Mouse (Mus musculus) natural killer cell, adult 2 months (primary cell): ENCODE measurements around the gene Josd2.
A peak's percentile ranks its signal among the peaks of the same experiment; 100 is the strongest.

ENCODE experiments used
- DNase-seq, 2 experiments: peaks; one replicate each; pipeline ENCODE4 v3.0.0; 2022; ENCODE audit warnings: low spot score in 2 of 2

Gene Josd2

DNA sequence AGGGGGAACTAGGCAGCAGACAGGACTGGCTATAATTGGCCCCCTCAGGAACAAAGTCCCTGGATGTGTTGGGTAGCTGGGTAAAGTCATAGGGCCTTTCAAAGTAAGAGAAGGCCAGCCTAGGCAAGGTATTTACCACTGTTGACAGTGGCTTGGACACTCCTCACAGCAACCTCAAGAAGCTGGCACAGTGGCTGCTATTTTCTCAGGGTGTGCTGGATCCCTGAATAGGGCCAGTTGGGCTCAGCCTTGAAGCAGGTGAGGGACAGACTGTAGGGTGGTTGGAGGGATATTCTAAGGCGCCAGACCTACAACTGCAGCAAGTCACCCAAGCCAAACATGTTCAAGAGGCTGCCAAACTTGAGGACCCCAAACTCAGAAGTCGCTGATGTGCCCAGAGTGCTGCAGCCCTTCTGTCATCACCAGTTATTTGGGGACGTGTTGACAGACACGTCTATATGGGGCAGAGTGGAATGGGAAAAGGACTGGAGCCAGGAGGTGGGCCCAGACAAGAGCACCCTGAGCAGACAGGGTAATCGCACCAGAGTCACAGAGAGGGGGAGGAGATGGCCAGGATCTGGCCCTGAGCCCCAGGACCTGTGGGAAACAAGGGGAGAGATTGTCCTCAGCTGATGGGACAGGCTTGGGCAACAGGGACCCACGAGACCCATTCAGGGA lies 4.2 kb downstream of the Josd2 start:
- DNase-seq: no peak

DNA sequence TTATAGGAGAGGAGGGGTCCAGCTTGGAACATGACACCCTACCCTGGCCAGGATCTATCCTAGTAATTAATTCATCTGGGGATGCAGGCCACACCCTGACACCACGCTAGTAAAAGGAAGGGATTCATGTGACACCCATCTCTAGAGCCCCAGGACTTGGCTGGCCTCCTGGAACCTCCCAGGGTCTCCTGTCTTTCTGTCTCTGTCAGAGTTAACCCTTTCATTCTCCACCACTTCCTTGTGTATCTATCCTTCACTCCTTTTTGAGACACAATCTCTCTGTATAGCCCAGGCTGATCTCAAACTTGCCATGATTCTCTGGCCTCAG lies 4.7 kb downstream of the Josd2 start:
- no peak for DNase-seq

DNA sequence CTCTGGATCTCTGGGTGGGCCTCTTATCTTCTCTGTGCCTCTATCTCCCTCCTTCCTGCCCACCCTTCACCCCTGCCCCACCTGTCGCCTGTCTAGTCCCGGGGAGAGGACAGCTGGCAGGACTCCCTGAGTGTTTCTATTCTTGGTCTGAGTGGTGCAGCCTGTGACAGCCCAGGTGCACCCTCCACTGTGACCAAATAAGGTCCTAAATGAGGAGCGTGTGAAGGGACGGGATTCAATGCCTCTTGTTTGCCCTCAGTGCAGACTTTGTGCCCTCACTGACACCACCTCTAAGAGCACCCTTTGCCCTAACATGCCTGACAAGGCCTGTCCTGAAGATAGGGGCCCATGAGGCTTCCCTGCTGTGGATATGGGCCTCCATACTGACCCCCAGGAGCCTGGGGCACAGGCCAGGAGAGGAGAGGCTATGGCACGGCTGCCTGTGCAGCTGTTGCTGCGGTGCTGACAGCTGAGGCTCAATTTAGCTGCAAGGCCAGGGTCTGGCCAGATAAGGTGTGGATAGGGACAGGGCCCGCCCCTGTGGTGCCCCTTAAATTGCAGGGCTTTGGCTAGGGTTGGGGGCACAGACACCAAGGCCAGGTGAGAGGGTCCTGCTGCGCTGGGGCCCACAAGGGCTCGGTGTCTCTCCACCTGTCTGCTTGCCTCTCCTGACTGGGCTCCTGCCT lies 5.3 kb downstream of the Josd2 start:
- DNase-seq: no peak

DNA sequence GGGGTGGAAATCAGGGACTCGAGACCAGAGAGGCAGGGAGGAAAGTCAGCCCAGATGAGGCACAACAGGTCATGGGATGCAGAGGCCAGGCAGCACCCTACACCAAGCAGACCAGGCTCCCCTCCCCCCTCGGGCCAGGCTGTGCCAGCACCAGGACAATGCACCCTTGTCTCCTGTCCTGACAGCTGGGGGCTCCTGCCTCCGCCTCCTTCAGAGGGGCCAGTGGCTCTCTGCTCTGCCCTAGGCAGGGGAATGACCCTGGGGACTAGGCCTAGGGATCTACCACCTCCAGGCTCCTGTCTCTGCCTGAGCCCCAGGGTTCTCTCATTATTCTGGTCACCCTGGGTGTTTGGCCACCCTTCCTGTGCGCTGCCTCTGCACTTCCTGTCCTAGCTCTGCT lies 6.6 kb downstream of the Josd2 start:
- DNase-seq: no peak

DNA sequence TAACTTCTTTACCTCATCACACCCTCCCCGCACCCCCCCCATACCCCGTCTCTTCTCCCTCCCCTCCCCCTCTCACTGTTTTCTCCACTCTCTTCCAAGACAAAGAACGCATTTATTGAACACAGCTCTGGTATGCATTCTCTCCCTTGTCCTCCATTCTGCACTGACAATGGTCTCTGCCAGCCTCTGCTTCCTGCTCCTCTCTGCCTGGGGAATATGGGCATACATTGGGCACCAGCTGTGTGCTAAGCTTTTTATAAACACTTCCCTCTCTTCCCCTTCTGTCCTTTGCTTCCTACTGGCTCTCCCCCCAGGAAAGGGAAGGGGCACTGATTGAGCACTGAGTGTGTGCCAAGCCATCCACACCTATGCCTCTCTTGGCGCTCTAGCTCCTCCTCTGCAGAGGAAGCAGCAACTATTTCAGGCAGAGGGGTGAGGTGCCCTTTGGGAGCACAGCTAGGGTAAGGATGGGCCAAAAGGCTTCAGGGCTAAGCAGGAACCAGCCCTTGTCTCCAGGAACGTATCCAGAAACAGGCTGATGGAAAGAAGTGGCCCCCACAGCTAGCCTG lies 7.3 kb downstream of the Josd2 start:
- no peak for DNase-seq

DNA sequence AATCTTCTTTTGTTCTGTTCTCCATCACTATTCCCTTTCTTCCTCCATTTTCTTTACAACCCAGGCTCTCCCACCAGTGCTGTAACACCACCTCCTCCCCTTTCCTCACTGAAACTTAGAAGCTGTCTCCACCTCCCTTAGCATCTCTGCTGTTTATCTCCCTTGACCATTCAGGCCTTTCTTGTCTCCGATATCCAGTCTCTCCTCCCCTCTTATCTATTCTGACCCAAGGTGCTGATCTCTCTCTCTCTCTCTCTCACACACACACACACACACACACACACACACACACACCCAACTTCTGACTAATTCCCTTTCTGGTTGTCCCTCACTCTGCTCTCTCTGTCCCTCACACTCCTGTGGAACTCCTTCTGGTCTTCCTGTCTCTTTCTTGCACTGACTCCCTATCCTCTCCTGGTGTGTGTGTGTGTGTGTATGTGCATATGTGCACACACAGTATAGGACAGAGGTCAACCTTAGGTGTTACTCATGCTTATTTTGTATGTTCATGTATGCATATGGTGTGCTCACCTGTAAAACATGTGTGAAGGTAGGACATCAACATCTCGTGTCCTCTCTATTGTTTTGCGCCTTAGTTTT lies 15.2 kb downstream of the Josd2 start:
- no peak for DNase-seq

DNA sequence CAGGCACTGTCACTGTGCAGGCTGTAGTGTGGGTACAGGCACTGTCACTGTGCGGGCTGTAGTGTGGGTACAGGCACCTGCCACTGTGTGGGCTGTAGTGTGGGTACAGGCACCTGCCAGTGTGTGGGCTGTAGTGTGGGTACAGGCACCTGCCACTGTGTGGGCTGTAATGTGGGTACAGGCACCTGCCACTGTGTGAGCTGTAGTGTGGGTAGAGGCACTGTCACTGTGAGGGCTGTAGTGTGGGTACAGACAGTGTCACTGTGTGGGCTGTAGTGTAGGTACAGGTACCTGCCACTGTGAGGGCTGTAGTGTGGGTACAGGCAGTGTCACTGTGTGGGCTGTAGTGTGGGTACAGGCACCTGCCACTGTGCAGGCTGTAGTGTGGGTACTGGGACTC lies 16.3 kb downstream of the Josd2 start:
- DNase-seq: no peak

DNA sequence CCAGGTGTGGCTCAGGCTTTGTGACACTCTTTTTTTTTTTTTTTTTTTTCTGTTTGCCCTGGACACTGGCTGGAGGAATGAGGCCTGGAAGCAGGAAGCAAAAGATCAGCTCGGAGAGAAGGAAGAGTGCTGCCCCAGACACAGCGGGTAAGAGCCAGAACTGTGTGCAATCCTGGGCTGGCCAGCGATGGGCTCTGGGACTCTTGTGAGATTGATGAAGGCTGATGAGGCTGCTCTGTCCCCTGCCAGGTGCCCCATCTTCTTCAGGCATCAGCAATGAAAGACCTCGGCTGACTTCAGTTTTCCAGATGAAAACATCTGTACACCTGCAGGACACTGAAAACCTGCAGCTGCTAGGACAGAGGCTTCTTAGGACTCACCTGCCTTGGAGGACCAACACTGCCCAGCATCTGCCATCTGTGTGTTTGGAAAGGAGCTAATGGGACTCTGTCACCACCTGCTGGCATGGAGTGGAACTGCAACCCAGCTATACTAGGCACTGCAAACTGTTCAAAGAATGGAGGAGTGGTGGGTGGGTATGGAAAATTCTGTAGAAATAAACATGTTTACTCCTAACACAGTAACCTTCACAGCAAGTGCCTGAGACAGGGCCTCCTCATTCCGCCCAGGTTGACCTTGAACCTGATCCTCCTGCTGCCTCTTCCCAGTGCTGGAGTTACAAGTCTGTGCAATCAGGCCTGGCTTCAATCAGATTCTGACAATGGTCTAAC lies 17.2 kb downstream of the Josd2 start:
- peak; percentile 48 to 70 for DNase-seq

DNA sequence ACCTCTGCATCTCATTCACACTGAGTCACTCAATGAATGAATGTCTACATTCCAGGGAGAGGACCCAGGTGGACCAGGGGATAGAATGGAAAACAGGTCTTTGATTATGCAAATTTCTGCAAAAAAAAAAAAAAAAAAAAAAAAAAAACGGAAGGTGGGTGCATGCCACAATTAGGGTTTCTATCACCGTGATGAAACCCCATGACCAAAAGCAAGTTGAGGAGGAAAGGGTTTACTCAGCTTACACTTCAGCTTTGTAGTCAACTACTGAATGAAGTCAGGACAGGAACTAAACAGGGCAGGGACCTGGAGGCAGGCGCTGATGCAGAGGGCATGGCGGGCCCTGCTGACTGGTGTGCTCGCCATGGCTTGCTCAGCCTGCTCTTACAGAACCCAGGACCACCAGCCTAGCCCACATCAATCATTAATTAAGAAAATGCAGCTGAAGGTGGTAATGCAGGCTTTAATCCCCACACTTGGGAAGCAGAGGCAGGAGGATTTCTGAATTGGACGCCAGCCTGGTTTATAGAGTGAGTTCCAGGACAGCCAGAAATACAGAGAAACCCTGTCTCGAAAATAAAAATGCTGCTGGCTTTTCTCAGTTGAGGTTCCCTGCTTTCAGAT lies 17.9 kb downstream of the Josd2 start:
- no peak for DNase-seq

DNA sequence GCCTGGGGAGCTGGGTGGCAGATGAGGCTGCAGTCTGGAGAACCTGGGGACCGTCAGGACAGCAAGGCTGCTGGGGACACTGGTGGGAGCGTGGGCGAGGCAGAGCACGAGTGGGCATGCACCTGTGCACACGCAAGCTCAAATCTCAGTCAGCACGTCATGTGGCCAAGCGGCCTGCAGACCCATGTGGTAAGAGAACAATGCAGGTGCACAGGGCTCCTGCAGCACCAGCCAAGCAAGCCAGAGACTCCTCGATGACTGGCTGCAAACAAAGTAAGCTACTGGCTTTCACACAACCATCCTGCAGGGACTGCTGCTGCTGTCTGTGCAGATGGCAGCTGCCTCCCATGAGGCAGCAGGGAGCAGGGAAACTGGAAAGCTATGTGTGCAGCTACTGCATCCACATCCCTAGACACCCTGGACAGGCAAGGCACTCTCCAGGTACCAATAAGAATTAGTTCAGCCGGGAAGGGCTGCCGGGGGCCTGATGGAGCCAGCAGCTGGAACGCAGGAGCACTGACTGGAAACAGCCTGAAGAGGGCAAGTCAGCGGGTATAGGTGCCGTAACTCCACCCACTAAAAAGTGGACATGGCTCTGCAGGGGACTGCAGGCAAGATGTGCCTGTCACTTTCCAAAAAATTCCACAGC lies 19.3 kb downstream of the Josd2 start:
- no peak for DNase-seq

DNA sequence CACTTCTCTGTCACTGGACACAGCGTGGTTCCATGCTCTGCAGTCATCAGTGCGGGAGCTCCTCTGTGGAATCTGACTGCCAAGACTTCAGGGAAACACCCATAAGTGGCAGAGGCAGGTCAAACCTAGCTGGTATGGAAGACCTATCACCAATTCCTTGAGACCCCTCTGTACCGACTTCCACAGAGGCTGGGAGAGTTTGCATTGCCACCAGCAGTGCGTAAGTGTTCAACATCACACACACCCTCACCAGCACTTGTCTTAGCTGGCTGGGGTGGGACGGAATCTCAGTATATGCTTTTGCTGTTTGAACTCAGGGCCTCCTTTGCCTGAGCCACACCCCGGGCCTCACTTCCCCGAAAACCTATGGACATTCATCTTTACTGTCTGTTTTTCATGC lies 20.2 kb downstream of the Josd2 start:
- no peak for DNase-seq

DNA sequence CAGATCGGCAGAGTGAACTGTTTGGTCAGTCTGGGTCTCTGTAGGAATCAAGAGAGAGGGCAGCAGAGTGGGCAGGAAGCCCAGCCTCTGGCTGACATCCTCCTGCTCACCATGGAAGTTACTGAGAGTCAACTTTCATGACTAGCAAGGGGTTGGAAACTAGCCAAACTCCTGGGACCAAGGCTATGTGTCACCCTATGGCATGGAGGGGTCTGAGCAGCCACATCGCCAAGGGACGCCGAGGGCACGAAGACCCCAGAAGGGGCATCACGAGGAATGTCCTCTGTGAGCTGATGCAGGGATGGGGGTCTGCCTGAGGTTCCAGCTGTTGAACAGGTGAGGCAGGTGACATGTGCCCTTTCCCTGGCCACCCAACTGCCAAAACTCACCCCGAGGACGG lies 20.8 kb downstream of the Josd2 start:
- no peak for DNase-seq

DNA sequence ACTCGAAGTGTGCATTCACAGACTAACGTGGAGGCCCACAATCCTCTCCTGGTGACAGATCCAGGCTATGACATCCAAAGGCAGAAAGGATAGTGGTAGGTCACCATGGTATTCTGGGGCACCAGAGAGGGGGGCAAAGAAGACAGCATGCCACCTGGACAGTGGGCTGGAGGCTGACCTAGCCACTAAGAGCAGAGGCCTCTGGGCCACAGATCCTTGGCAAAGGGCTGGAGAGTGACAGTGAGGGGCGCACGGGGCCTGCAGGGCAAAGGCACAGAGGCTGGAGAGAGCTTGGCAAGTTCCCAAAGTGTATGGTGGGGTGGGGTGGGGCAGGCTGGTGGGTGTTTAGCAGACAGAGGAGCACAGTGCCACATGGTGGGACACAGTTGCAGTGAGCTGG lies 22.5 kb downstream of the Josd2 start:
- DNase-seq: no peak

DNA sequence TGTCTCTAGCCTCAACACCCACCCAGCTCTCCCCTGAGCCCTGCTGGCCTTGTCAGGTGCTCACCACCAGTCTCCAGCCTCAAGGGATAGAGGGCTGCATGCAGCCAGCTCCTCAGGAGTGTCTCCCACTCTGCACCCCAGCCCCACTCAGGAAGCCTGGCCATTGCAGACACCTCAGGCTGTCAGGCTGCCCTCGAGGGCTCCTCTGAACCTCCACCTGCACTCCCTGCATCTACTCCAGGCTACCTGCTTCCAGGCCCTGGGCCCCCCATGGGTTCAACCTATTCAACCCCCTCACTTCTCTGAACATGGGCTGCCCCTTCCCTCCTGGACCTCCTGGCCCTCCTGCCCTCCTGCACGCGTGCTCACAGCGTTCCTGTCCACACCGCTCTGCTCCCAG lies 23.6 kb downstream of the Josd2 start:
- DNase-seq: no peak

DNA sequence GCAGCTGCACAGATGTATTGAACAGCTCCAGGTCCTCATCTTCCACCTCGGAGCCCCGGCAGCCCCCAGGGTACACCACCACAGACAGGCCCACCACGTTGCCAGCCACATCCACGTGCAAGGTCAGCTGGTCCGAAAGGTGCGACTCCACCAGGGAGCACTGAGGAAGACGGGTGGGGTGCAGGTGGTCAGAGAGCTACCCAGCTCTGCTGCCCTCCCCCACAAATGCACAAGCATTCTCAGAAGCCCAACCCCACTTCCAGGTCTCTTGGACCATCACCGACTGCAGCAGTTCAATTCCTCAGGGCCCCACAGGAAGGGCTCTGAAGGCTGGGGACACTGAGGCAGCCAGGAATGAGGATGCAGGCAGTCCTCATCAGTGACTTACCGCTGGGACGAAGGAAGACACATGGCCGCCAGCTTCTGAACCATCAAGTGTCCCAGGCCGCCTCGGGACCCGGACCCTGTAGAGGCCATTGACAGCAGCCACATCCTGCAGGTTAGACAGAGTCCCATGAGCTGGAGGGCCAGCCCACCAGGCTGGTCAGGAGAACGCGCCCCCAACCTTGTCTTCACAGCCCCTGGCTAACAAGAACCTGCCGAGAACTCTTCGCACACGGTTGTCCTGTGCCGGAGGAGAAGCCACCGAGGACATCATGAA lies 24.5 kb downstream of the Josd2 start:
- DNase-seq: no peak

DNA sequence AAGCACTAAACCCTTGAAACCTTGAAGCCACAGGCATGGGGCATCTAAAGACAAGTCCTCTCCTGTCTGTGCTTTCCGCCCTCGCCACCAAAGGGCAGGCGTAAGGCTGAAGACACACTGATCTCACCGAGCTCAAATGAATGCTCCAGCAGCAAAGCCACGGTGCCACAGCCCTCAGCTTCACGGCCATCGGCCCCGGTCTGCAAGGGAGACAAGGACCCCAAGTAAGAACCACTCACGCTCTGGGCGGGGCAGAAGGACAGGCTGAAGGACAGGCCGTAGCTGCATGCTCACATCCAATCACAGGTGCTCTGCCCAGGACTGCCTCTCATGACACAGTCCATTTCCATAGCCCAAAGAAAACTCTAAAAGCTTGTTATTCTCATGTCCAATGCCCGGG lies 26.9 kb downstream of the Josd2 start:
- no peak for DNase-seq

DNA sequence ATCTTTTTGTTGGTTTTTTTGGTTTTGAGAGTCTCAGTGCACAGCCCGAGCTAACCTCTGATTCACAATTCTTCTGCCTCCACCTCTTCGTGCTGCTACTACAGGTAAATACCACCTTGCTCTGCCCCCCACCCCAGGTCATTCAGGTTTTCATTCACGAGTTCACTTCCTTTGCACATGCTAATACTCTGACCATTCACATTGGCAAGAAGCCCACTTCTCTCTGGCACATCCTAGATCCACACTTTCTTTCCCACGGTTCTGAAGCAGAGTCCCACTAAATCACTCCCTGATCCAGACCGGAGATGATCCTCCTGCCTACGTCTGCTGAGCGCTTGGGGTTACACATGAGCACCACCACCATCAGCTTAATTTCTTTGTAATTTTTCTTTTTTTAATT lies 27.3 kb downstream of the Josd2 start:
- DNase-seq: no peak

DNA sequence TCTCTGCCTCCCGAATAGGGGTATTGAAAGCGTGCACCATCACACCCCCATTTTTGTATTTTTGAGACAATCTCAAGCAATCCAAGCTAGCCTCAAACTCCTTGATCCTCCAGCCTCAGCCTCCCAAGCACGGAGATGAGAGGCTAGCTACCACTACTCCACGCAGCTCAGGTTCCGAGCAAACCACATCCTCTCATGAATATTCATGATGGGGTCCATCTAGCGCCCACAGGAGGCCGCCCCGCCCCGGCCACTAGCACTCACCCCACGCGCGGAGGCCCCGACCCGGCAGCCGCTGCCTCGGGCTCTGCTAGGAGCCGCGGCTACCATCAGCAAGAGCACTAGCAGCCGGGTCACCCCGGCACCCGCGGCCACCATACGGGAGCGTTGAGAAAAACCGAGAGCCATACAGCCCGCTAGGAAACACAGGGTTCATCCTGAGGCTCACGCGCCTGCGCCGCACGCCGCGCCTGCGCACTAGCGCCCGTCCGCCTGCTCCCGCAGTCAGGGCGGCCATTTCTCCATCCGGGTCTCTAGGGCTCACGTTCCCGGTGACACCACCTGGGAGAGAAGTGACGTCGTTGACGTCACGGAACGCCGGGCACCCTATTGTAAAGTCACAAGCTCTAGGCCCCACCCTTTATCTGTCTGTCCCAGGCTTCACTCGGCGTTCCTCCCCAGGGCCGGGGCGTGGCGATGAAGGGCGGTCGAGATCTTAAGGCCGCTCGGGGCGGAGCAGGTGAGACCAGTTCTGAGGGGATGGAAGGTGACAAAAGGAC lies 28.4 kb downstream of the Josd2 start, which contains the start of the genes Emc10 and Fam71e1:
Emc10 (minus strand) TSS at position 538 of the 779 bp plus-strand sequence.
Fam71e1 (plus strand) TSS at position 590 of the 779 bp plus-strand sequence.
- DNase-seq: peak; percentile 97 to 99

DNA sequence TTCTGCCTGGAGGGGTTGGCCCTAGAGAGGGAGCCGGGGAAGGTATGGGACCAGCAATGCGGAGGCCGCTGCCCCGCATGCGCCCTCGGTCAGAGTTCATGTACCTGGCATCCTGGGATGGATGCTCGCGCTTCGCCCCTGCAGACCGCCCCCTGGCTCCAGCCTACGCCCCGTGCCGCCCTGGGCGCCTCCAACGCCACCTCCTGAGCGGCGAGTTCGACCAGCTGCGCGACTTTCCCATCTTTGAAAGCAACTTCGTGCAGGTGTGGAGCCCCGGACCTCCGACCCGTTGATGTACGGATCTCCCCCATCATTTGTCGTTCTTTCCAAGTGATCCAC lies 29.0 kb downstream of the Josd2 start:
- no peak for DNase-seq
